Mouse (Mus musculus) embryonic facial prominence, embryonic 14.5 days (tissue): Measurements from ENCODE around the gene Hs1bp3. TPM values are rescaled to one million over a fixed set of nuclear protein-coding genes. Genes with fewer than 3 reads are reported as not detected.

Experiments used
- ATAC-seq: fragments of 200-750 bp; cut with Nextera tagmentation; 2 replicates; pipeline ENCODE4 v1.8.0; 2017; ENCODE audit warnings: low read depth, moderate number of reproducible peaks, moderate TSS enrichment
- DNase-seq: peaks from one replicate; pipeline ENCODE4 v3.0.0-alpha.2; 2015; ENCODE audit warnings: low spot score
- H3K27ac ChIP-seq: fragments of 300-500 bp; sonication (generic); replicated peaks from 2 replicates; pipeline ENCODE4 v1.5.1; 2014; ENCODE audit warnings: low read depth, mild to moderate bottlenecking, low read length, moderate library complexity
- H3K27me3 ChIP-seq: fragments of 300-500 bp; sonication (generic); replicated peaks from 2 replicates; pipeline ENCODE4 v1.6.1; 2014; ENCODE audit warnings: low read length; ENCODE audit not compliant: control insufficient read depth, insufficient read depth
- H3K36me3 ChIP-seq: fragments of 300-500 bp; sonication (generic); 2 replicates; pipeline ENCODE4 v1.6.1; 2014; ENCODE audit warnings: low read length, mixed read lengths; ENCODE audit not compliant: control insufficient read depth, insufficient read depth
- H3K4me1 ChIP-seq: fragments of 300-500 bp; sonication (generic); 2 replicates; pipeline ENCODE4 v1.6.1; 2014; ENCODE audit warnings: antibody characterized with exemption, low read length; ENCODE audit not compliant: control insufficient read depth, insufficient read depth
- H3K4me2 ChIP-seq: fragments of 300-500 bp; sonication (generic); 2 replicates; pipeline ENCODE4 v1.6.1; 2014; ENCODE audit warnings: low read depth, mild to moderate bottlenecking, low read length, moderate library complexity, mixed read lengths
- H3K4me3 ChIP-seq: fragments of 300-500 bp; sonication (generic); 2 replicates; pipeline ENCODE4 v1.5.1; 2014; ENCODE audit warnings: low read depth, mild to moderate bottlenecking, low read length
- H3K9ac ChIP-seq: fragments of 300-500 bp; sonication (generic); 2 replicates; pipeline ENCODE4 v1.6.1; 2014; ENCODE audit warnings: low read depth, mild to moderate bottlenecking, low read length, moderate library complexity, mixed read lengths
- H3K9me3 ChIP-seq: fragments of 300-500 bp; sonication (generic); 2 replicates; pipeline ENCODE4 v1.6.1; 2016; ENCODE audit warnings: low read length; ENCODE audit not compliant: control insufficient read depth
- WGBS: fragments of 180-500 bp; shearing (Covaris S2); extraction: QIAGEN DNeasy Blood & Tissue Kit; methylation state at CpG from one replicate; pipeline ENCODE4 v1.1.7; 2014; 5-methylcytosine and 5-hydroxymethylcytosine counted together
- polyA plus RNA-seq: library from polyadenylated mRNA; unstranded; fragments of >200 nt; fragmentation: Nextera tagmentation; extraction: Ambion mirVana; gene quantifications from 2 replicates; pipeline ENCODE4 v1.2.1, GENCODE M21; 2014

Gene Hs1bp3
- polyA plus RNA-seq, 1 experiment from 2014 or later: 10.4 TPM

DNA sequence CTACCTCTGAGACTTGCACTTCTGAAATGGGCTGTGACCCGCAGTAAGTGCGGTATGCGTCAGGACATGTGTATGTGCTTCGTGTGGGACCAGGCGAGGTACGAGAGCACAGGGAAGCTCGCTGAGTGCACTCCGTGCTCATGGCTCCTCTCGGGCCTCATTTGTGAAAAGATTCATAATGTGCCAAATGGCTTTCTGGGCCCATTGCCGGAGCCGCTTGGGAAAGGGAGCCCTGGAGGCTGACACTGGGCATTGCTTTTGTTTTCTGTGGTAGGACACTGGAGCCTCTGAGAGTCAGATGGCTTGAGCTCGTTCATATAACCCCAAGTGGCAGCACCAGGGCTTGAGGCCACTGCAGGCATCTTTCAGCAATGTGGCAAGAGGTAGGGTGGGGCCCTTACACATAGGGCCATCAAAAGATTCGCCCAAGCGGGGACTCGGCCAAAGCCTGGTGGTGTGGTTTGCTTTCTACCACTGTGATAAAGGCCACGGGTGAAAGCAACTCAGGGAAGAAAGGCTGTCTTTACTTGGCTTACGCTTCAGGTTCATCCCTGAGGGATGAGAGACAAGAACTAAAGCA lies 12.8 kb downstream of the Hs1bp3 start:
- no peaks in the 10 kb centered on the region for H3K27me3 ChIP-seq
- H3K4me3 ChIP-seq: no peak overlapping the region
- peaks cover 50% of the 10 kb centered on the region for H3K36me3 ChIP-seq
- DNase-seq (no peak), ATAC-seq (no peak)
- H3K4me2 ChIP-seq: no peak overlapping the region
- 88% methylated on average over 17 of the region's 17 CpGs for WGBS
- H3K27ac ChIP-seq: no peak overlapping the region
- no peaks in the 10 kb centered on the region for H3K4me1 ChIP-seq
- no peaks in the 10 kb centered on the region for H3K9me3 ChIP-seq
- H3K9ac ChIP-seq: no peak overlapping the region

- WGBS: 31% methylated on average over 17 of the region's 17 CpGs
- H3K9me3 ChIP-seq: no peaks in the 10 kb centered on the region
- no peaks in the 10 kb centered on the region for H3K27me3 ChIP-seq
- no peak overlapping the region for H3K4me2 ChIP-seq
- peak overlapping the region; percentile 50 for H3K9ac ChIP-seq
- H3K4me3 ChIP-seq: no peak overlapping the region
- H3K27ac ChIP-seq: peak overlapping the region; percentile 53
- peak; percentile 92 for DNase-seq
- peaks cover 46% of the 10 kb centered on the region for H3K36me3 ChIP-seq
- ATAC-seq: peak; percentile 93
- H3K4me1 ChIP-seq: no peaks in the 10 kb centered on the region
Observed at GRCm38 (mm10) chr12:8326825-8327674, 13.8 kb downstream of the Hs1bp3 start.

DNA sequence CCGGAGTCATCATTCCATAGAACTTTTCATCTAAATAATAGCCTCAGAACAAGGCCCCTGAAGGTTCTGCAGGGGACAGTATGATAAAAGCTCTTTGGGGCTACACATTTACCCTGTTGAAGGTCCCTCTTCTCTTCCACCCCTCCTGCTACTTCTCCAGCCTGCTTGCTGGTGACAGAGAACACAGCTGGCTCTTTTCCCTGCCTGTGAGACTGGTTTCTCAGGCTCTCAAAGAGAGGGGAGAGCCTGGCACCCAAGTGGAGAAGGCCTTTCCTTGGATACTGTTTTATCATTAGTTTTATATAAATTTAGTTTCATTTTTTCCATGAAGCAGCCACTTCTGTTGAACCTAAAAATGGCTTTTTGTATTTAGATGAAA lies 14.4 kb downstream of the Hs1bp3 start:
- Histone ChIP-seq H3K27me3 (no peaks in the 10 kb centered on the region), H3K9ac (peak overlapping the region; percentile 50), H3K27ac (peak overlapping the region; percentile 53), H3K36me3 (peaks cover 43% of the 10 kb centered on the region), H3K4me3 (no peak overlapping the region), H3K9me3 (no peaks in the 10 kb centered on the region), H3K4me2 (no peak overlapping the region), H3K4me1 (no peaks in the 10 kb centered on the region)
- 79% methylated on average over 1 of the region's 1 CpGs for WGBS
- DNase-seq: no peak
- no peak for ATAC-seq

- WGBS: 94% methylated on average over 7 of the region's 7 CpGs
- H3K9me3 ChIP-seq: no peaks in the 10 kb centered on the region
- DNase-seq (no peak), ATAC-seq (no peak)
- H3K4me3 ChIP-seq: no peak overlapping the region
- H3K9ac ChIP-seq: no peak overlapping the region
- no peaks in the 10 kb centered on the region for H3K27me3 ChIP-seq
- no peaks in the 10 kb centered on the region for H3K4me1 ChIP-seq
- no peak overlapping the region for H3K4me2 ChIP-seq
- H3K27ac ChIP-seq: no peak overlapping the region
- peaks cover 36% of the 10 kb centered on the region for H3K36me3 ChIP-seq
Observed at GRCm38 (mm10) chr12:8329236-8329635, 16.0 kb downstream of the Hs1bp3 start.

DNA sequence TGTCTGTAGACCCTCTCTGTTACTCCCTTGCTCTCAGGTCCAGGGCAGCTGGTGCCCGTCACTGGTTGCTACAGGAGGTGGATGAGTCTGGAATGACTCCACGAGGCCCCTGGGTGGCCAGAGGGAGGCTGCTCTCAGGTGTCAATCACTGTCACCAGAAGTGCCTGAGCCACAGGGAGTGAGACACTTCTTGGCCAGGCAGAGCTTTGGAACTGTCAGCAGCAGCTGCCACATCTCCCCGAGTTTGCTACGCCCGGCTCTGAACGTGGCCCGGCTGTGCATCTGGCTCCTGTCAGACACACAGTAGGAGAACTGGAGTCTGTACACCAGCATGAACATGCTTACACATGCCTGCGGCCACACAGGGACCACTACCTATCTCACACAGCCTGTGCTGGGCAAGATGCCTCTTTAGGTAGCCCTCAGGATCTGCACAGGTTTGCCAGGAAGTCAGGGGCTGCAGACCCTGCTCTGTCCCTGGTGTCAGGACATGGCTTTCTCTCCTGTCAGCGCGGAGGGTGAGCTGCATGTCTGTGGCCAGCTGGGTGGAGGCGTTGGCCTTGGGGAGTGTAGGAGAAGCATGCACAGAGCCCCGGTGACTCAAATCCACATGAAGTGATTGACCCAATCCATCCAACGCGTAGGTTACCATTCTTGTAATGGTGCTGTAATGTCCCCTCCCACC lies 18.4 kb downstream of the Hs1bp3 start:
- no peaks in the 10 kb centered on the region for H3K9me3 ChIP-seq
- H3K4me3 ChIP-seq: no peak overlapping the region
- peak; percentile 5; the same call in 1 of the 2 replicates for ATAC-seq
- H3K27ac ChIP-seq: no peak overlapping the region
- H3K27me3 ChIP-seq: no peaks in the 10 kb centered on the region
- WGBS: 57% methylated on average over 13 of the region's 14 CpGs
- H3K4me1 ChIP-seq: no peaks in the 10 kb centered on the region
- no peak for DNase-seq
- no peak overlapping the region for H3K9ac ChIP-seq
- H3K4me2 ChIP-seq: no peak overlapping the region
- H3K36me3 ChIP-seq: peaks cover 27% of the 10 kb centered on the region

DNA sequence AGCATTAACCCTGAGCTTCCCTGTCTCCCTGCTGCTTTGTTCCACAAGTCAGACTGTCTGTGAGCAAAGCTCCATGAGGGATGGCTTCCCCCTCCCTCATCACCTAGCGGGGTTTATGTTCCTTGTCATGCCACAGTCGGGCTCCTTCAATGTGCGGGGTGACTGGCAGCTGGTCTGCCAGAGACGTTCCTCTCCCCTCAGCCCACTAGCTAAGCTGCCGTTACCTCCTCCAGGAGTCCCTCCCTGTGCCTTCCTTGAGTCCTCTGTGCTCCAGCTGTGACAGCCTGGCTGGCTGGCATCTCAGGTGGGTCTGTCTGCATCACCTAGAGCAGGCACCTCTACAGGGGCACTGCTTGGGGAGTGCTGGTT lies 18.9 kb downstream of the Hs1bp3 start:
- ATAC-seq (no peak), DNase-seq (no peak)
- Histone ChIP-seq H3K4me2 (no peak overlapping the region), H3K4me1 (no peaks in the 10 kb centered on the region), H3K9me3 (no peaks in the 10 kb centered on the region), H3K27ac (no peak overlapping the region), H3K27me3 (no peaks in the 10 kb centered on the region), H3K9ac (no peak overlapping the region), H3K4me3 (no peak overlapping the region), H3K36me3 (peaks cover 32% of the 10 kb centered on the region)
- WGBS: 56% methylated on average over 5 of the region's 5 CpGs

DNA sequence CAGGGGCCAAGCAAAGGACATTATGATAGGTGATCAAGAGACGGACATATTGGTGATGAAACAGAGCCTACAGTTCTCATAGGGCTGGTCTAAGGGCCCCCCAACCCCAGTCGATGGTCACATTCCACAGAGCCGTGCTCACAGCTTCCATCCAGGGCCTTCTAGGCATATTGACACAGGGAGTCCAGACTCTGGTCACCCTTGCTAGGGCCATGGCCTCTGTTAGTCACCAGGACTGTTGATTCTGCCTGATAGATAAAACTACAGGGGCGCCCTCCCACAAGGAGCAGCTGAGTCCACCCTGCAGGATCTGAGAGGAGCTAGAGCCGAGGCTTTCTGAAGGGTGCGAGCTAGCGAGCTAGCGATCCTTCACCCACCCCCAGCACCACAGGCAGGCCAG lies 20.4 kb downstream of the Hs1bp3 start:
- no peak for DNase-seq
- no peak for ATAC-seq
- Histone ChIP-seq H3K27me3 (no peaks in the 10 kb centered on the region), H3K36me3 (peaks cover 39% of the 10 kb centered on the region), H3K9ac (no peak overlapping the region), H3K9me3 (no peaks in the 10 kb centered on the region), H3K4me2 (no peak overlapping the region), H3K27ac (no peak overlapping the region), H3K4me1 (no peaks in the 10 kb centered on the region), H3K4me3 (no peak overlapping the region)
- WGBS: 84% methylated on average over 8 of the region's 8 CpGs

DNA sequence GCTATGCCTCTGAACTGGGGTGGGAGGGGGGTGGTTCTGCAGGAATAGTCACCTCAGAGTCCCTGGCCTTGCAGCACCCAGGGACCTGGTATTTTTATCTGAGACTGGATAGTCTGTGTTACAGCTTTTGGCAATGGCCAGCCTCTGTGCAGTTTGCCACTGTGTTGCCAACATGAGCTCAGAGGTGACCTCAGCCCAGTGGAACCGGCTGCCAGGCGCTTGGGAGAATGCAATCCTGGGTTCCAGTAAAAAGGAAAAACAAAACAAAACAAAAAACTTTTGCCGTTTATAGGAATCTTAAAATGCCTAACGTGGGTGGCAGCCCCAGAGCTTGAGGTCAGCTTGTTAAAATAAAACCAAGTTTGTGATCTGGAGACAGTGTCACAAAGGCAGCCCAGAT lies 21.0 kb downstream of the Hs1bp3 start:
- WGBS: 88% methylated on average over 4 of the region's 4 CpGs
- no peak overlapping the region for H3K9ac ChIP-seq
- no peak for DNase-seq
- no peaks in the 10 kb centered on the region for H3K27me3 ChIP-seq
- H3K36me3 ChIP-seq: peaks cover 40% of the 10 kb centered on the region
- no peaks in the 10 kb centered on the region for H3K9me3 ChIP-seq
- no peak overlapping the region for H3K27ac ChIP-seq
- ATAC-seq: no peak
- no peak overlapping the region for H3K4me3 ChIP-seq
- H3K4me2 ChIP-seq: no peak overlapping the region
- H3K4me1 ChIP-seq: no peaks in the 10 kb centered on the region
